Mouse (Mus musculus): ENCODE measurements around the gene Smoc2.

The Smoc2 gene

GRCm38 (mm10) chr17:14414511-14414910 lies 135.2 kb downstream of the Smoc2 start:
- DNase-seq (ENCODE audit: low spot score): no peak

DNA sequence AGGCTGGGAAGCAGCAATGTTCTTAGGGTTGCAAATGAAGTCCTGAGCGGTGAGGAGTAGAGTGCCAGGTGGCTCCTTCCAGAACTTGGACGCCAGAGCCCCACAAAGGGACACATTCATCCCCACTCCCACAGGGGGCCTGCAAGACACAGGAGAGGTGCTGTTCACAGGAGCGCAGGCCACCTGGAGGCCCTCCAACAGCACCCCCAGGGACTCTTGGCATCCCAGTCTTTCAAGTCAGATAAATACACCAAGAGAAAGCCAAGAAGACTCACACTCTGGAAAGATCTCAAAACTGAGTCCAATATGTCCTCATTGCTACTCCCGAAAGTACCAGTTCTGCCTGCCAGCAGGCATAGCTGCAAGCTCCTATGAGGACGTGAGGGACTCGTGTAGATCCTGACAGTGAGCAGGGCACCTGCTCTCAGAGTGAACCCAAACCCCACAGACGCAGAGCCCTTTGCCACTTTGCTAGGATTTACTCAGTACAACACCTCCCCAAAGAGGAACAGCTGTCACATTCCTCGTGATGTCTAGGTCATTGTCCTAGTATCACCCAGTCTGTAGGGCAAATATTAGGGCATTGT lies 141.2 kb downstream of the Smoc2 start:
- DNase-seq (ENCODE audit: low spot score): no peak

- no peak for DNase-seq (ENCODE audit: low spot score)
Measured at GRCm38 (mm10) chr17:14426481-14426880, 147.2 kb downstream of the Smoc2 start.

DNA sequence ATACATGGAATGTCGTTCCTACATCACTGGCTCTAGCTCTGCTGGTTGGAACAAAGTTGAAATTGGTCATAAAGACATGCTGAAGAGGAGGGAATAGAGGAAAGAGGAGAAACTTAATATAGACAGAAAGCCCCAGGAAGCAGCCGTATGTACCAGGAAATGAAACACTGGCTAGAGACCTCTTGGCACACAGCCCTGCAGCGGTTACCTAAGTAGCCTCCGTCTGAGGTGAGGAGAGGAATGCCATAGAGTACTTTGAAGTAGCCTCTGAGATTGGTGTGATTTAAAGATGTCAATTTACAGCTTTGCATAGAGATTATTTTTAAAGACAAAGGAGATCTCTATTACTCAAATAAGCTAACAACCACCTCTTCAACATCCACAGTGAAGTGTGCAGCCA lies 155.4 kb downstream of the Smoc2 start:
- DNase-seq (ENCODE audit: low spot score): no peak

- no peak for DNase-seq (ENCODE audit: low spot score)
Measured at GRCm38 (mm10) chr17:14445611-14446010, 166.3 kb downstream of the Smoc2 start.

DNA sequence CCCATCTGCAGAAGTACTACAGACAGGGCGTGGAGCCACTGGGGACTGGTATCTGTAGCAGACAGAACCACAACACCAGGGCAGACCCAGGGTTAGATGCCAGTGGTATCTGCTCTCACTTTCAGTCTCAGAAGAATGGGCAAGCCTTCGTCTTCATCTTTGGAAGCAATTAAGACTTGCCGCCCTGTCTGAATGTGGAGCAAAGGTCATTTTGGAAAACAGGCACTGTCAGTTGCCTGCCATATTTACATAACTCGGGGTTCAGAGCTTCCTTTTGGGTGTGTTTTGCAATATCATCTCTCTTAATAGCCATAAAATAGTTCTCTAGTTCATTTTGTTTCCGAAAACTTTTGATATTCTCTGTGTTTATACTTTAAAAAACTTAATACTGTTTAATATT lies 168.0 kb downstream of the Smoc2 start:
- no peak for DNase-seq (ENCODE audit: low spot score)
